Comparison of ENCODE assay signal across 9 mouse cellular contexts in the genomic region with DNA sequence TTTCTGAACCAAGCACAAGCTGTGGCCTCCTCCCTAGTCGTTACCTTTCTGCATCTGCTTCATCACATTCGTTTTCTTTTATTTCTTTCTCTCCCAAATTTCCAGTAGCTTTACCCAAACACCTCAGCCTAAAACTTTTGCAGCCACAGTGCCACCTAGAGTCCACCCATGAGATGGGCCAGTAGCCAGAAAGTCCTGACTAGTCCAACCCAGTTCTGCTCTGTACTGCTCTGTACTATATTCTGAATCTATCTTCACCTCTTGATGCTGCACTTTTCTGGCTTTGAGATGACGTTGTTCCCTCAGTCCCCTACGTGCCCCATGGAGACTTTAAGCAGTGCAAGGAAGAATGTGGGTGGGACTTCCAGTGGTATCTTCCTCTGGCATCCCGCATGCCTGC.
DNase-seq lines count a peak whose midpoint lies in the region; ATAC-seq and TF ChIP-seq lines count a peak whose summit lies in the region.
"Had no signal": no experiment of that assay in that cellular context is flagged by ENCODE, and none has a peak within 500 bp of the region (broad histone marks: within the 10 kb centered on the region; RNA-seq: fewer than 3 reads in every experiment).

No protein-coding gene starts in this region.

- no peaks in the 10 kb centered on the region for H3K9me3 ChIP-seq in heart, embryonic 11.5 days (replicated peaks; ENCODE audit: control insufficient read depth, low read length)
- no peaks in the 10 kb centered on the region for H3K9me3 ChIP-seq in intestine, embryonic 15.5 days
- no peaks in the 10 kb centered on the region for H3K9me3 ChIP-seq in midbrain, embryonic 11.5 days (ENCODE audit: control insufficient read depth, low read length)
- H3K9me3 ChIP-seq: megakaryocyte, embryonic 14.5 days had no signal

- H3K36me3 ChIP-seq in heart, adult 2 months (ENCODE audit: control insufficient read depth, insufficient read depth, low read length), result no peaks in the 10 kb centered on the region
- H3K36me3 ChIP-seq in heart, embryonic 11.5 days (ENCODE audit: control insufficient read depth, insufficient read depth, low read length), result no peaks in the 10 kb centered on the region
- H3K36me3 ChIP-seq in intestine, embryonic 15.5 days, result no peaks in the 10 kb centered on the region
- H3K36me3 ChIP-seq in midbrain, embryonic 11.5 days (ENCODE audit: control insufficient read depth, insufficient read depth, low read length), result no peaks in the 10 kb centered on the region

- H3K27ac ChIP-seq in heart, adult 2 months, result no peak overlapping the region
- H3K27ac ChIP-seq in heart, embryonic 11.5 days (ENCODE audit: low read depth, low read length), result no peak overlapping the region
- no peak overlapping the region for H3K27ac ChIP-seq in intestine, embryonic 15.5 days
- peak overlapping the region; percentile 76 for H3K27ac ChIP-seq in left cerebral cortex, adult 2 months
- H3K27ac ChIP-seq in midbrain, embryonic 11.5 days (ENCODE audit: low read depth, low read length), result no peak overlapping the region

- H3K27me3 ChIP-seq in heart, adult 2 months (ENCODE audit: control insufficient read depth, insufficient read depth, low read length), result no peaks in the 10 kb centered on the region
- peaks cover 45% of the 10 kb centered on the region for H3K27me3 ChIP-seq in heart, embryonic 11.5 days (ENCODE audit: control insufficient read depth, insufficient read depth, low read length)
- H3K27me3 ChIP-seq in intestine, embryonic 15.5 days (replicated peaks), result no peaks in the 10 kb centered on the region
- H3K27me3 ChIP-seq in midbrain, embryonic 11.5 days (ENCODE audit: control insufficient read depth, insufficient read depth, low read length), result no peaks in the 10 kb centered on the region

- no peak overlapping the region for H3K4me2 ChIP-seq in heart, embryonic 11.5 days
- no peak overlapping the region for H3K4me2 ChIP-seq in intestine, embryonic 15.5 days (replicated peaks)
- no peak overlapping the region for H3K4me2 ChIP-seq in midbrain, embryonic 11.5 days

- ATAC-seq in heart, embryonic 11.5 days (replicated peaks; ENCODE audit: insufficient number of reproducible peaks, low FRiP score, low TSS enrichment), result no peak
- peak; percentile 69 for ATAC-seq in intestine, embryonic 15.5 days
- peak; percentile 66 for ATAC-seq in midbrain, embryonic 11.5 days (ENCODE audit: low FRiP score)

- peak; percentile 69 to 79 for DNase-seq in heart, adult 2 months
- peak; percentile 55 for DNase-seq in brain, embryonic 14.5 days (ENCODE audit: low read depth)
- DNase-seq in frontal cortex, adult 2 months (ENCODE audit: extremely low spot score in 1 of 2, low spot score in 1 of 2), result peak; percentile 61 to 90
- peak; percentile 68 to 75 for DNase-seq in left cerebral cortex, adult 2 months (ENCODE audit: extremely low spot score in 1 of 2, low spot score in 2 of 2)
- peak; percentile 93 for DNase-seq in midbrain, embryonic 11.5 days (ENCODE audit: low spot score, missing footprints)
- DNase-seq in thymus, postnatal 25 days, result peak; percentile 37

- TF ChIP-seq CTCF in heart, adult 2 months (IDR thresholded peaks at IDR 0.05), result peak; percentile 82
- peak; percentile 70; the same call in 1 of the 2 replicates for TF ChIP-seq CTCF in brain, embryonic 14.5 days (IDR thresholded peaks at IDR 0.05; ENCODE audit: borderline replicate concordance, extremely low read depth, insufficient read depth, insufficient read length)
- peak; percentile 83 for TF ChIP-seq CTCF in left cerebral cortex, adult 2 months (IDR thresholded peaks at IDR 0.05)

- H3K9ac ChIP-seq in heart, adult 2 months (ENCODE audit: low read depth, low read length), result no peak overlapping the region
- no peak overlapping the region for H3K9ac ChIP-seq in heart, embryonic 11.5 days (ENCODE audit: low read depth, low read length)
- no peak overlapping the region for H3K9ac ChIP-seq in intestine, embryonic 15.5 days
- no peak overlapping the region for H3K9ac ChIP-seq in midbrain, embryonic 11.5 days (ENCODE audit: low read length)

- intact Hi-C loops in heart, adult 2 months (cut with DNase I), result loop anchor here (1.0 to 2.0 kb wide), 3 partner anchors 231 to 335 kb away; no protein-coding TSS in a partner anchor
- intact Hi-C loops in left cerebral cortex, adult 2 months (cut with DNase I), result loop anchor here (1.0 to 2.0 kb wide), 4 partner anchors 176 to 335 kb away; no protein-coding TSS in a partner anchor

- WGBS in heart, adult 2 months, result 23% methylated on average over 5 of the region's 5 CpGs
- 24% methylated on average over 5 of the region's 5 CpGs for WGBS in heart, embryonic 11.5 days (ENCODE audit: insufficient replicate concordance)
- 23% methylated on average over 5 of the region's 5 CpGs for WGBS in intestine, embryonic 15.5 days
- 23% methylated on average over 5 of the region's 5 CpGs for WGBS in midbrain, embryonic 11.5 days

- no peaks in the 10 kb centered on the region for H3K79me2 ChIP-seq in heart, adult 2 months (replicated peaks; ENCODE audit: control insufficient read depth, insufficient read depth, low read length)

- 0 out of 2 replicates have a peak, but pooled peaks have one; percentile 52 for TF ChIP-seq EP300 in heart, adult 2 months (IDR thresholded peaks at IDR 0.05; ENCODE audit: insufficient read depth, low read depth, low read length)

- TF ChIP-seq POLR2A in heart, adult 2 months (IDR thresholded peaks at IDR 0.05; ENCODE audit: insufficient read depth, low read depth, low read length), result no peak
- no peak for TF ChIP-seq POLR2A in brain, embryonic 14.5 days (IDR thresholded peaks at IDR 0.05; ENCODE audit: borderline replicate concordance, extremely low read depth, insufficient read depth, insufficient read length, poor library complexity, severe bottlenecking)

- H3K4me1 ChIP-seq in heart, adult 2 months (ENCODE audit: control insufficient read depth, insufficient read depth, low read length), result peaks cover 2% of the 10 kb centered on the region
- no peaks in the 10 kb centered on the region for H3K4me1 ChIP-seq in heart, embryonic 11.5 days (ENCODE audit: control insufficient read depth, insufficient read depth, low read length)
- H3K4me1 ChIP-seq in intestine, embryonic 15.5 days (replicated peaks), result no peaks in the 10 kb centered on the region
- H3K4me1 ChIP-seq in midbrain, embryonic 11.5 days (ENCODE audit: control insufficient read depth, insufficient read depth, low read length), result no peaks in the 10 kb centered on the region

- no peak overlapping the region for H3K4me3 ChIP-seq in heart, adult 2 months
- H3K4me3 ChIP-seq in heart, embryonic 11.5 days (ENCODE audit: low read depth, low read length), result no peak overlapping the region
- H3K4me3 ChIP-seq in intestine, embryonic 15.5 days (replicated peaks), result no peak overlapping the region
- no peak overlapping the region for H3K4me3 ChIP-seq in left cerebral cortex, adult 2 months
- H3K4me3 ChIP-seq in midbrain, embryonic 11.5 days (ENCODE audit: low read depth, low read length), result no peak overlapping the region
- H3K4me3 ChIP-seq: megakaryocyte, embryonic 14.5 days had no signal

Comparison
In these comparisons a context has a peak if more than half of its experiments do, and no peak if none do; other contexts are left out.
1. DNase-seq: peak in every context shown above with its lines; median percentile 93 in midbrain, embryonic 11.5 days; 76 in frontal cortex, adult 2 months; 74 in heart, adult 2 months; 72 in left cerebral cortex, adult 2 months; 55 in brain, embryonic 14.5 days; 37 in thymus, postnatal 25 days.